Mouse (Mus musculus): ENCODE measurements around the gene Hs2st1. TPM values are rescaled to one million over a fixed set of nuclear protein-coding genes. Genes with fewer than 3 reads are reported as not detected.

The Hs2st1 gene
- total and polyA plus RNA-seq, 2 experiments from 2014 or later, result 11.1 to 38.8 TPM

DNA sequence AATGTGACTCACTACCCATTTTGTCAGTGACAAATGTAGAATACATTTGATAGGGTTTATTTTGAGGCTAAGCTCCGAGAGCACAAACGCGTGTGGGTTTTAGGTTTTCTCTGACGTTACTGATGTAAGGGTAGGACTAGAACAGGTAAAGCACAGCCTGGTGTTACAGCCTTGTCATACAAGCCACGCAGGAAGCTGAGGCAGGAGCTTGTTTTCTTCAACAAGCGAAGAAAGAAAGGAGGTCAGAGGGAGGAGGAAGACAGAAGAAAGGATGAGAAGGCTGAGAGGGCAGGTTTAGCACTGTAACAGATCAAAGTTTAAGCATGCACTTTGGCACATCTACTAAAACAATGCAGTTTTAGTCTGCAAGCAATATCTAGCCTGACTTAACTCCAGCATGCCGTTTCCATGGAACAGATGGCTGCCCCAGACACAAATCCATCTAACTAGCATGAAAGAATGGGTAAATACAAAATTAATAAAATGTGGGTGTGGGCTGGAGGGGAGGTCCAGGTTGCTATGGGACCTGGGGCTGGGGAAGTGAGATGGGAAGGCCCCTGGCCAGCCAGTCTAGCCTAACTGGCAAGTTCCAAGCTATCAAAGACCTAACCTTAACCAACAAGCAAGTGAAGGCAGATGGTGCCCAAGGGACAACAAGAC, 21.7 kb downstream of the Hs2st1 start:
- ATAC-seq, result no peak
- no peak overlapping the region for H3K4me3 ChIP-seq (ENCODE audit: low read length)
- no peak overlapping the region for H3K27ac ChIP-seq
- H3K27me3 ChIP-seq (ENCODE audit: insufficient read depth, low read length), result no peaks in the 10 kb centered on the region
- DNase-seq (ENCODE audit: low spot score), result no peak
- no peak overlapping the region for H3K9ac ChIP-seq (replicated peaks; ENCODE audit: low read length)
- peaks cover 12% of the 10 kb centered on the region; the same call in 1 of the 2 replicates for H3K4me1 ChIP-seq (ENCODE audit: insufficient read depth, low read length)
- WGBS, result 74% methylated on average over 7 of the region's 7 CpGs
- no peaks in the 10 kb centered on the region for H3K9me3 ChIP-seq (ENCODE audit: low read length)
- H3K36me3 ChIP-seq (ENCODE audit: insufficient read depth, low read length), result no peaks in the 10 kb centered on the region
- H3K4me2 ChIP-seq (ENCODE audit: low read depth, low read length), result no peak overlapping the region
- TF ChIP-seq CTCF (IDR thresholded peaks at IDR 0.05; ENCODE audit: low read depth), result no peak

- Histone ChIP-seq H3K4me3 (ENCODE audit: low read length) (no peak overlapping the region), H3K4me2 (ENCODE audit: low read depth, low read length) (no peak overlapping the region), H3K27ac (no peak overlapping the region), H3K9me3 (ENCODE audit: low read length) (no peaks in the 10 kb centered on the region), H3K36me3 (ENCODE audit: insufficient read depth, low read length) (no peaks in the 10 kb centered on the region), H3K9ac (replicated peaks; ENCODE audit: low read length) (no peak overlapping the region), H3K27me3 (ENCODE audit: insufficient read depth, low read length) (no peaks in the 10 kb centered on the region), H3K4me1 (ENCODE audit: insufficient read depth, low read length) (peaks cover 19% of the 10 kb centered on the region; the same call in 1 of the 2 replicates)
- DNase-seq (ENCODE audit: low spot score), result no peak
- no peak for TF ChIP-seq CTCF (IDR thresholded peaks at IDR 0.05; ENCODE audit: low read depth)
- 19% methylated on average over 4 of the region's 4 CpGs for WGBS
- no peak for ATAC-seq
These were observed 23.5 kb downstream of the Hs2st1 start for GRCm38 (mm10) chr3:144546490-144546889.

GRCm38 (mm10) chr3:144545832-144546231, 24.1 kb downstream of the Hs2st1 start:
- TF ChIP-seq CTCF (IDR thresholded peaks at IDR 0.05; ENCODE audit: low read depth), result no peak
- WGBS, result 15% methylated on average over 4 of the region's 4 CpGs
- Histone ChIP-seq H3K9ac (replicated peaks; ENCODE audit: low read length) (no peak overlapping the region), H3K4me2 (ENCODE audit: low read depth, low read length) (no peak overlapping the region), H3K4me3 (ENCODE audit: low read length) (no peak overlapping the region), H3K36me3 (ENCODE audit: insufficient read depth, low read length) (no peaks in the 10 kb centered on the region), H3K27me3 (ENCODE audit: insufficient read depth, low read length) (no peaks in the 10 kb centered on the region), H3K9me3 (ENCODE audit: low read length) (no peaks in the 10 kb centered on the region), H3K27ac (no peak overlapping the region), H3K4me1 (ENCODE audit: insufficient read depth, low read length) (peaks cover 19% of the 10 kb centered on the region; the same call in 1 of the 2 replicates)
- peak; percentile 24 for DNase-seq (ENCODE audit: low spot score)
- no peak for ATAC-seq

- Histone ChIP-seq H3K27ac (no peak overlapping the region), H3K4me1 (ENCODE audit: insufficient read depth, low read length) (peaks cover 19% of the 10 kb centered on the region; the same call in 1 of the 2 replicates), H3K36me3 (ENCODE audit: insufficient read depth, low read length) (no peaks in the 10 kb centered on the region), H3K9me3 (ENCODE audit: low read length) (no peaks in the 10 kb centered on the region), H3K9ac (replicated peaks; ENCODE audit: low read length) (no peak overlapping the region), H3K4me2 (ENCODE audit: low read depth, low read length) (no peak overlapping the region), H3K4me3 (ENCODE audit: low read length) (no peak overlapping the region), H3K27me3 (ENCODE audit: insufficient read depth, low read length) (no peaks in the 10 kb centered on the region)
- ATAC-seq (no peak), DNase-seq (ENCODE audit: low spot score) (no peak)
- TF ChIP-seq CTCF (IDR thresholded peaks at IDR 0.05; ENCODE audit: low read depth), result no peak
- WGBS, result 58% methylated on average over 7 of the region's 7 CpGs
These were observed 24.8 kb downstream of the Hs2st1 start for GRCm38 (mm10) chr3:144545152-144545551.

DNA sequence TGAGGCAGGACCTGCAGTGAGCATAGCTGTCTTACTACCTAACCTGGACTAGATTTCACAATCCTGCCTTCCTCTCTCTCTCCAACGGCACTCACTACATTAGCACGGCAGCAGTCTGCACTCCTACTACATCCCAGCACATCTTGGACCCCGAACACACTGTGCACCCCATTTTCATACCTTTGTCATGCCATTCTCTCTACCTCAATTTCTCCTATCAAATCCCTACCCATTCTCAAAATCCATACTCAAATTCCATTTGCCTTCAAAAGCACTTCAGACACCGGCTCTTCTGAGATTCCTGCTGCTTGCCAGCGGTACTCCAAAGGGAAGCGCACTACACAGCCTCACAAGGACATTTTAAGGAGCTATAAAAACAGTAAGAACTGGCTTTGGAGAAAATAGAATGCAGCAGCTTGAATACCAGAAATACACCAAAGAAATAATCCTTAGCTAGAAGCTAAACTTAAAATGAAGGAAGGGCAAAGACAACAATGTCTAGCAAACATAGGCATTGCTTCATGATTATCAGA, 28.0 kb downstream of the Hs2st1 start:
- no peak for TF ChIP-seq CTCF (IDR thresholded peaks at IDR 0.05; ENCODE audit: low read depth)
- Histone ChIP-seq H3K9ac (replicated peaks; ENCODE audit: low read length) (no peak overlapping the region), H3K27ac (no peak overlapping the region), H3K4me3 (ENCODE audit: low read length) (no peak overlapping the region), H3K27me3 (ENCODE audit: insufficient read depth, low read length) (no peaks in the 10 kb centered on the region), H3K36me3 (ENCODE audit: insufficient read depth, low read length) (no peaks in the 10 kb centered on the region), H3K4me2 (ENCODE audit: low read depth, low read length) (no peak overlapping the region), H3K9me3 (ENCODE audit: low read length) (no peaks in the 10 kb centered on the region), H3K4me1 (ENCODE audit: insufficient read depth, low read length) (peaks cover 19% of the 10 kb centered on the region; the same call in 1 of the 2 replicates)
- WGBS, result 68% methylated on average over 6 of the region's 6 CpGs
- DNase-seq (ENCODE audit: low spot score), result no peak
- no peak for ATAC-seq

GRCm38 (mm10) chr3:144540805-144541204, 29.2 kb downstream of the Hs2st1 start:
- Histone ChIP-seq H3K4me2 (ENCODE audit: low read depth, low read length) (no peak overlapping the region), H3K4me3 (ENCODE audit: low read length) (no peak overlapping the region), H3K27ac (no peak overlapping the region), H3K36me3 (ENCODE audit: insufficient read depth, low read length) (no peaks in the 10 kb centered on the region), H3K9me3 (ENCODE audit: low read length) (no peaks in the 10 kb centered on the region), H3K27me3 (ENCODE audit: insufficient read depth, low read length) (no peaks in the 10 kb centered on the region), H3K4me1 (ENCODE audit: insufficient read depth, low read length) (peaks cover 15% of the 10 kb centered on the region; the same call in 1 of the 2 replicates), H3K9ac (replicated peaks; ENCODE audit: low read length) (no peak overlapping the region)
- no peak for TF ChIP-seq CTCF (IDR thresholded peaks at IDR 0.05; ENCODE audit: low read depth)
- 72% methylated on average over 3 of the region's 3 CpGs for WGBS
- DNase-seq (ENCODE audit: low spot score) (no peak), ATAC-seq (no peak)

DNA sequence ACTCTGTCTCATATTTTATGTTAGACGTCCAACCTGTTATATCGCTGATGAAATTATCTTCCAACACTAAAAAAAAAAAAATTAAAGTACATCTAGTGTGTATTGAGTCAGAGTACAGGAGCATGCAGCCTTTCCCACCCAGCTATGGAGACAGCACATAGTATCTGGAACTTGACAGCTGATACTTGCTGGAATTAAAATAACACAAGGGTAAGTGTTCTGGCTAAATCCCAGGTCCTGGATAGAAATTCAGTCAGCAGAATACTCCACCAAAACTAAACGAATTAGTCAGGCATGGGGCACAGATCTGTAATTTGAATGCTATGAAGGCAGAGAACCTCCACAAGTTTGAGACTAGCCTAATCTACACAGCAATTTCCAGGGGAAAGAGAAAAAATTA, 30.9 kb downstream of the Hs2st1 start:
- H3K27ac ChIP-seq, result no peak overlapping the region
- no peaks in the 10 kb centered on the region for H3K27me3 ChIP-seq (ENCODE audit: insufficient read depth, low read length)
- 0 out of 2 replicates have a peak, but pooled peaks cover 8% of the 10 kb centered on the region for H3K4me1 ChIP-seq (ENCODE audit: insufficient read depth, low read length)
- no peak for TF ChIP-seq CTCF (IDR thresholded peaks at IDR 0.05; ENCODE audit: low read depth)
- 72% methylated on average over 3 of the region's 3 CpGs for WGBS
- H3K4me2 ChIP-seq (ENCODE audit: low read depth, low read length), result no peak overlapping the region
- ATAC-seq (no peak), DNase-seq (ENCODE audit: low spot score) (no peak)
- H3K9ac ChIP-seq (replicated peaks; ENCODE audit: low read length), result no peak overlapping the region
- H3K9me3 ChIP-seq (ENCODE audit: low read length), result no peaks in the 10 kb centered on the region
- no peaks in the 10 kb centered on the region for H3K36me3 ChIP-seq (ENCODE audit: insufficient read depth, low read length)
- H3K4me3 ChIP-seq (ENCODE audit: low read length), result no peak overlapping the region

Measured in hindbrain, postnatal 0 days (tissue).